Mouse (Mus musculus) intestine, embryonic 14.5 days (tissue): Measurements from ENCODE around the gene Acot7. TPM values are rescaled to one million over a fixed set of nuclear protein-coding genes. Genes with fewer than 3 reads are reported as not detected.
A peak's percentile ranks its signal among the peaks of the same experiment; 100 is the strongest.

Experiments used
- ATAC-seq: fragments of 200-750 bp; cut with Nextera tagmentation; replicated peaks from 2 replicates; pipeline ENCODE4 v1.8.0; 2017; ENCODE audit warnings: low read depth, moderate number of reproducible peaks, moderate TSS enrichment, moderate library complexity; ENCODE audit not compliant: low FRiP score, low TSS enrichment
- DNase-seq: peaks from one replicate; pipeline ENCODE4 v3.0.0-alpha.2; 2018; ENCODE audit warnings: low spot score
- H3K27ac ChIP-seq: fragments of 300-500 bp; sonication (generic); 2 replicates; pipeline ENCODE4 v1.5.1; 2014; ENCODE audit warnings: low read depth, mild to moderate bottlenecking, control low read depth
- H3K27me3 ChIP-seq: fragments of 300-500 bp; sonication (generic); replicated peaks from 2 replicates; pipeline ENCODE4 v1.6.1; 2014; ENCODE audit warnings: low read length, control low read depth; ENCODE audit not compliant: control insufficient read depth, insufficient read depth
- H3K36me3 ChIP-seq: fragments of 300-500 bp; sonication (generic); 2 replicates; pipeline ENCODE4 v1.6.1; 2014; ENCODE audit warnings: low read length, control low read depth; ENCODE audit not compliant: control insufficient read depth, insufficient read depth
- H3K4me1 ChIP-seq: fragments of 300-500 bp; sonication (generic); replicated peaks from 2 replicates; pipeline ENCODE4 v1.6.1; 2014; ENCODE audit warnings: low read length, control low read depth, mixed read lengths; ENCODE audit not compliant: control insufficient read depth, insufficient read depth
- H3K4me2 ChIP-seq: fragments of 300-500 bp; sonication (generic); 2 replicates; pipeline ENCODE4 v1.6.1; 2014; ENCODE audit warnings: low read length
- H3K4me3 ChIP-seq: fragments of 300-500 bp; sonication (generic); 2 replicates; pipeline ENCODE4 v1.5.1; 2014; ENCODE audit warnings: low read depth, low read length, control low read depth, mixed read lengths
- H3K9ac ChIP-seq: fragments of 300-500 bp; sonication (generic); 2 replicates; pipeline ENCODE4 v1.6.1; 2014; ENCODE audit warnings: mild to moderate bottlenecking, low read length
- H3K9me3 ChIP-seq: fragments of 300-500 bp; sonication (generic); 2 replicates; pipeline ENCODE4 v1.6.1; 2016; ENCODE audit warnings: low read length, control low read depth; ENCODE audit not compliant: control insufficient read depth
- WGBS: fragments of 180-500 bp; shearing (Covaris S2); extraction: QIAGEN DNeasy Blood & Tissue Kit; methylation state at CpG from one replicate; pipeline ENCODE4 v1.1.7; 2014; 5-methylcytosine and 5-hydroxymethylcytosine counted together
- polyA plus RNA-seq: library from polyadenylated mRNA; unstranded; fragments of >200 nt; fragmentation: Nextera tagmentation; extraction: Ambion mirVana; gene quantifications from 2 replicates; pipeline ENCODE4 v1.2.1, GENCODE M21; 2014

The Acot7 gene
- polyA plus RNA-seq, 1 experiment from 2014 or later: 61.5 TPM

DNA sequence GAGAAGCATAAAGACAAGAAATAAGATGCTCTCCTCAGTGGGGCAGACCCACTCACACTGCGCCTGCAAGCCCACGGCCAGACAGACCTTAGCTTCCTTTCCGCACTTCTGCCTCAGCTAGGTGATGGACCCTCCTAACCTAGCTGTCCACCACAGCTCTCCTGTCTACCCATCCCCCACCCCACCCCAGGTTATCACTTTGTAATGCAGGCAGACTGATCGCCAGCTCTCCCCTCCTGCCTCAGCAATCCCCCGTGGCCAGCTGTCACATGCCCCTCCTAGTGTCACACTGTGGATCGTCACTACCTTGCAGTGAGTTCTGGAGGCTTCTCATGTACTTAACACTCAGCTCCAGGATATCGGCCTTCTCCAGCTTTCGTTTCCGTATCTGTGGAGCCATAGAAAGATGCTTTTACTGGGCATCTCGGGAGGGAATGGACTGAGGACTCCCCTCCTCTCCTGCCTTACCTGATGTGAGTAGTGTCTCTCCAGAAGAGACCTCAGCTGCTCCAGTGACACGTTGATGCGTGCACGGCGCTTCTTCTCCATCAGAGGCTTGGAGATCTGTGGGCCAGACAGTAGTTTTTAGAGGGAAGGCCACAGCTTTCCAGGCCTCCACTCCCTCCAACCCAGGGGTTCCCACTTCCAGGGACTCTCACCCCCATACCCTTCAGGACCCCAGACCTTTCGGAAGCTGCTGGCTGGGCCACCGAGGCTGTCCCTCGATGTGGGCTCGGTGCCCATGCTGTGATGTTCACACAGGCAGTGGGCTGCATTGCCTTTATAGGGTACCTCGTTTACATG, 109.6 kb downstream of the Acot7 start:
- ATAC-seq (no peak), DNase-seq (no peak)
- Histone ChIP-seq H3K36me3 (no peaks in the 10 kb centered on the region), H3K27me3 (peaks cover 91% of the 10 kb centered on the region), H3K27ac (no peak overlapping the region), H3K4me3 (no peak overlapping the region), H3K9me3 (no peaks in the 10 kb centered on the region), H3K4me1 (peaks cover 16% of the 10 kb centered on the region), H3K4me2 (no peak overlapping the region), H3K9ac (no peak overlapping the region)
- 17% methylated on average over 18 of the region's 19 CpGs for WGBS

DNA sequence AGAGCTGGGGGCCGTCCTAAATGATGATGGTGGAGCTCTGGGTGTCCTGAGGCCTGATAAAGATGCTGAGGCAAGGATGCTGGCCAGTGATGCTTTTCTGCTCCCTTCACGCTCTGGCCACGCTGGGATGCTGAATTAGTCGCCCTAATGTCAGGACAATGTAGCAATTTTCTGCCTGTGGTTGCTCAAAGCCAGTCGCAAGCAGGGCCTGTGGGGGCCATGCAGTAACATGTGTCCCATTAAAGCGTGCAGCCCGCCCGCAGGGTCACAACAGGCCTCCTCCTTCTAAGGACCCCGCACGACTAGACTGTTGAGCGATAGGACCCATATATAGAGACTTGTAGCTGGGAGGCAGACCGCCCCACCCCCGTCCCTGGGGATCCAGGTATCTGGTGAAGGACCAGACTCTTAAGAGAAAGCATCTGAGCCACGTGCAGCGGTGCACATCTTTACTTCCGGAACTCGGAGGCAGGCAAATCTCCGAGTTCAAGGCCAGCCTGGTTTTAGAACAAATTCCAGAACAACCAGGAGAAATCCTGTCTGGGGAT, 110.5 kb downstream of the Acot7 start:
- Histone ChIP-seq H3K4me3 (no peak overlapping the region), H3K27me3 (peaks cover 85% of the 10 kb centered on the region), H3K27ac (no peak overlapping the region), H3K9me3 (no peaks in the 10 kb centered on the region), H3K9ac (no peak overlapping the region), H3K4me1 (peaks cover 14% of the 10 kb centered on the region), H3K36me3 (no peaks in the 10 kb centered on the region), H3K4me2 (no peak overlapping the region)
- DNase-seq (no peak), ATAC-seq (no peak)
- 55% methylated on average over 18 of the region's 18 CpGs for WGBS

DNA sequence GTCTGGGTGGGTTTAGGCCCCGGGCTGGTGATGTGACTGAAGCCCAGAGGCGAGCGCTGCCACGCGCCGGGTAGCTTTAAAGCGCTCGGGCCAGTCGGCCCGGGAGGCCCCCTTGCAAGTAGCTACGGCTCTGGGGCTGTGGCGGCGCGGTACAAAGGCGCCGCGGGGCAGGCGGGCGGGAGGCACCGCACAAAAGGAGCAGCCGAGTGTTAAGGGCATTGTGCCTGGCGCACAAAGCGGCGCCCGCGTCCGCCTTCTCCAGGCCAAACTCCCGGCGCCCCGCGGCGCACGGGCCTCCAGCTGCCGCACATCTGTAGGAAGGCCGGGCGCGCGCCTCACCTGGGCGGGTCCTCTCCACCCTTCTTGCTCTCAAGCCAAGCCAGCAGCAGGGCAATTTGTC, 112.5 kb downstream of the Acot7 start:
- Histone ChIP-seq H3K9me3 (no peaks in the 10 kb centered on the region), H3K4me2 (peak overlapping the region; percentile 38), H3K27ac (no peak overlapping the region), H3K4me1 (peaks cover 14% of the 10 kb centered on the region), H3K9ac (no peak overlapping the region), H3K27me3 (peaks cover 70% of the 10 kb centered on the region), H3K4me3 (peak overlapping the region; percentile 20), H3K36me3 (no peaks in the 10 kb centered on the region)
- WGBS: under 1% methylated on average over 32 of the region's 39 CpGs
- no peak for ATAC-seq
- no peak for DNase-seq

DNA sequence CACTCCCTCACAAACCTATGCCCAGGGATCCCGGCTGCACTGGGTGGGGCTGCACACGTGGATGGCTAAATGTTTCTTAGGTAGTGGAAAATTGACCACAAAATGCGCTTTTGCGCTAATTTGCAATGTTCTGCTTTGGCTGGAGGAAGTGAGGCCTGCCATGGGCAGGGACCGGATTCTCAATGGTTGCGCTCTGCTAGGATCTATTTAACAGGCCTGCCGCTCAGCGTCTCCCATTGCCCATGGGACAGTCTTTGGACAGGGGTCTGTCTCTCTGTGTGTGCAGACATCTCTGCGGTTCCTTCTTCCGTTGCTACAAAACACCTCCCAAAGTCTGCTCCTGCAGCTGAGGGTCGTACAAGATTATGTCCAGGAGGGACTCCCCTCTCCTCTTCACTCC, 113.1 kb downstream of the Acot7 start:
- no peak overlapping the region for H3K4me2 ChIP-seq
- H3K4me3 ChIP-seq: no peak overlapping the region
- no peak overlapping the region for H3K9ac ChIP-seq
- DNase-seq (no peak), ATAC-seq (no peak)
- peaks cover 64% of the 10 kb centered on the region for H3K27me3 ChIP-seq
- H3K4me1 ChIP-seq: peaks cover 14% of the 10 kb centered on the region
- no peaks in the 10 kb centered on the region for H3K36me3 ChIP-seq
- no peaks in the 10 kb centered on the region for H3K9me3 ChIP-seq
- 34% methylated on average over 11 of the region's 11 CpGs for WGBS
- no peak overlapping the region for H3K27ac ChIP-seq

DNA sequence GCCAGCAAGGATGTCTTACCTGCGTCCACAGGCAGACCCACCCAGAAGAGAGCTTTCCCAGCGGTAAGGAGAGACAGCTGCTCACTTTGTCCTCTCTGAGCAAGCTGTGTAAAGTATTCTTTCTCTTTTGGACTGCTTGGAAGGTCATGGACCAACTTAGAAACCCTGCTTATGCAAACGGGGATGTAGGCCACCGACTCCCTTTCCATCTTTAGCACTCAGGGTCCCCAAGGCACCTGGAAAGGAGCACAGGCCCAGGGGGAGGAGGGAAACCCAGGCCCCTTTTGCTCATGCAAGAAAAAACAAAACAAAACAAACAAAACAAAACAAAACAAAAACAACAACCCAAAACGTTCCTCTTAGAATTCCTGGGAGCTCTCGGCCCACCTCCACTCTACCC, 113.6 kb downstream of the Acot7 start, which contains the start of gene Hes3:
Gene Hes3 (minus strand): TSS at position 101 of the 400 bp plus-strand sequence.
- peaks cover 58% of the 10 kb centered on the region for H3K27me3 ChIP-seq
- no peak for ATAC-seq
- no peak within 1 kb of the TSS for H3K9ac ChIP-seq
- peak within 1 kb of the TSS; percentile 38 for H3K4me2 ChIP-seq
- 27% methylated on average over 6 of the region's 6 CpGs for WGBS
- H3K9me3 ChIP-seq: no peaks in the 10 kb centered on the region
- H3K4me3 ChIP-seq: peak within 1 kb of the TSS; percentile 20
- H3K36me3 ChIP-seq: no peaks in the 10 kb centered on the region
- no peak within 1 kb of the TSS for H3K27ac ChIP-seq
- DNase-seq: no peak
- H3K4me1 ChIP-seq: peaks cover 14% of the 10 kb centered on the region

DNA sequence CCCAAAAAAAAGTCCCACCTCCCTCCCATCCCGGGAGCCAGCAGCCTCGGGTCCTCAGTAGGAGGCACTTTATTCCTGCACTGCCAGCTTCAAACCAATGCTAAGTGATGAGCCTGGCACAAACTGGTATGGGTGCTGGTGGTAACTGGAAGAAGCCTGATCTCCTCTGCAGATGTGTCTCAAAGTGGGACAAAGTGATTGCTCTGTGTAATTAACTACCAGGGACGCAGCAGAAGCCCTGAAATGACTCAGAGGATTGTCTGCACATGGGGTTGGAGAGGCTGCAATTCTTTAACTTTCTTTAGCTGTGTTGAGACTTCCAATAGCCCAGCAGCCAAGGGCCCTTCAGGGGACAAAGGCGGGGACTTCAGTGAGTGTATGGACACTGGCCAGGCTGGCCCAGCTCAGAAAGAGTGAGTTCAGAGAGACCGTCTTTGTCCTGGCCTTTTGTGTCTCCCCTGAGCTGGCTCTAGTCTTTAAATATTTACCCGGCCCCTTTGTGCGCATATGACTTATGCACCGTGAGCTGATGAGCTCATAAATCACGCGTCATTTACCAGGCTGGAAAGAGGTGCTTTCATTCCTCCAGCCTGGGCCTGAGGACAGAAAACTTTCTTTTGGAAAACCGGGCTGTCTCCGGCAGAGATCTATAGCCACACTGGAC, 114.3 kb downstream of the Acot7 start:
- H3K27ac ChIP-seq: no peak overlapping the region
- no peaks in the 10 kb centered on the region for H3K36me3 ChIP-seq
- ATAC-seq: no peak
- H3K4me1 ChIP-seq: peaks cover 14% of the 10 kb centered on the region
- H3K27me3 ChIP-seq: peaks cover 52% of the 10 kb centered on the region
- H3K4me2 ChIP-seq: no peak overlapping the region; the same call in 1 of the 2 replicates
- DNase-seq: no peak
- no peak overlapping the region for H3K9ac ChIP-seq
- H3K4me3 ChIP-seq: no peak overlapping the region
- 15% methylated on average over 12 of the region's 12 CpGs for WGBS
- no peaks in the 10 kb centered on the region for H3K9me3 ChIP-seq

DNA sequence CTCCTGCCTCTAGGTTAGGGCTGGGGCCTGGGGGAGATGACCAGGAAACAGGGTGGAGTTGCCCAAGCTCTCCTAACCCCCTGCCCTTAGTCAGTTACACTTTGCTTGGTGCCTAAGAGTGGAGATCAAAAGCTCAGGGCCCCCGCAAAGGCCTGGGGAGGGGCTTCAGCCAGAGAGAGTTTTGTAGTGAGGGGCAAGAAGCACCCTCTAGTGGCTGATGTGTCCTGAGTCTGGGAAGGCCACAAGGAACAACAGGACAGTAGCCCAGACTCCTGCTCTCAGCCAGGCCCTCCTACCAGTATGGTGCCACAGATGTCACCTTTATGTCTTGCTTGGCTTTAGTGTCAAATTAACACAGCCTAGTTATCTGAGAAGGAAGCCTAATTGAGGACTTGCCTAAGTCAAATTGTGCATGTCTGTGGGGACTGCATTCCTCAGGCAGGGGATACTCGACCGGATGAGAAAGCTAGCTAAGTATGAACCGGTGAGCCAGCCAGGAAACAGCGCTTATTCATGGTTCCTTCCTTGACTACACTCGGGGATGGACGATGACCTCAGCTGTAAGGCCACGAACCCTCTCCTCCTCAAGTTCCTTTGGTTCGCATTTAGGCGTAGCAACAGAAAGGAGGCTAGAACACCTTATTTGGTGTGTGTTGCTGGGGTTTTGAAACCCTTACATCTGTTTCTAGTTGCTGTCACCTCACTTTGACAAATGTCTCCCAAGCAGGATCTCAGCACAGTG, 116.4 kb downstream of the Acot7 start:
- Histone ChIP-seq H3K4me3 (no peak overlapping the region), H3K9me3 (no peaks in the 10 kb centered on the region), H3K36me3 (no peaks in the 10 kb centered on the region), H3K27me3 (peaks cover 37% of the 10 kb centered on the region), H3K4me2 (no peak overlapping the region), H3K27ac (0 out of 2 replicates have a peak overlapping the region, but pooled peaks have one; percentile 4), H3K9ac (no peak overlapping the region), H3K4me1 (peaks cover 25% of the 10 kb centered on the region)
- whole genome bisulfite sequencing: 48% methylated on average over 10 of the region's 10 CpGs
- ATAC-seq (no peak), DNase-seq (no peak)

DNA sequence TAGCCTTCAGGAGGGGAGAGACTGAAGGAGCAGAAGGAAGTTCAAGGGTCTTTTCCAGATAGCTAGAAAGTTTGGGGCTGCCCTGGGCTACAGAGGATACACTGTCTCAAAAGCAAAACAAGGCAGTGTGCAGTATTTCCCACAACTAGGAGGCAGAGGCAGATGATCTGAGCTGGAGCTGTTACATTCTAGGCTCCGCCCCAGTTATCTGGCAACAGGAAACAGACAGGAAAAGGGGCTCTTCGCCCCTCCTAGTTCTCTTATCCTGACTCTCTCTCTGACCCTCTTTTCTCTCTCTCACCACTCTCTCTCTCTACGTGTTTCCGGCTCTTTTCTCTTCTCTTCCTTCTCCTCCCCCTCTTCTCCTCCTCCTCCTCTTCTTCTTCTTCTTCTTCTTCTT, 118.0 kb downstream of the Acot7 start:
- no peak for DNase-seq
- Histone ChIP-seq H3K4me3 (no peak overlapping the region), H3K4me2 (no peak overlapping the region)

More for the DNA sequence above, 118.0 kb downstream of the Acot7 start:
- H3K9me3 ChIP-seq: no peaks in the 10 kb centered on the region
- no peak for ATAC-seq
- peaks cover 13% of the 10 kb centered on the region for H3K36me3 ChIP-seq
- no peak overlapping the region for H3K9ac ChIP-seq
- H3K4me1 ChIP-seq: peaks cover 17% of the 10 kb centered on the region
- 33% methylated on average over 4 of the region's 4 CpGs for WGBS
- H3K27me3 ChIP-seq: peaks cover 22% of the 10 kb centered on the region
- H3K27ac ChIP-seq: no peak overlapping the region
